Mouse (Mus musculus): ENCODE results near the gene Wdr78.

- no peak for TF ChIP-seq CTCF (IDR thresholded peaks at IDR 0.05)
- TF ChIP-seq EP300 (IDR thresholded peaks at IDR 0.05): no peak
These were observed 22.6 kb upstream of the Wdr78 start for GRCm38 (mm10) chr4:103136946-103137345.
